Mouse (Mus musculus) CH12.LX (cell line): ENCODE measurements around the gene Slc6a17. TPM values are rescaled to one million over a fixed set of nuclear protein-coding genes. Genes with fewer than 3 reads are reported as not detected.
A peak's percentile ranks its signal among the peaks of the same experiment; 100 is the strongest.

Experiments
- DNase-seq: peaks from one replicate; pipeline ENCODE4 v3.0.0-alpha.2; 2013; ENCODE audit errors: extremely low read depth
- H3K27ac ChIP-seq: 2 replicates; pipeline ENCODE4 v1.5.1; 2012; ENCODE audit warnings: low read depth, mild to moderate bottlenecking, control low read depth, moderate library complexity; ENCODE audit not compliant: insufficient read depth
- H3K27me3 ChIP-seq: replicated peaks from 2 replicates; pipeline ENCODE3; 2012; ENCODE audit warnings: inconsistent platforms
- H3K36me3 ChIP-seq, 2 experiments: replicated peaks in 1 of 2; 2 replicates each; pipeline versions ENCODE3 to v1.6.1; 2012; ENCODE audit warnings: inconsistent platforms in 1 of 2, low read length in 1 of 2, mild to moderate bottlenecking in 1 of 2, mixed read lengths in 1 of 2, moderate library complexity in 1 of 2; ENCODE audit not compliant: control insufficient read depth in 1 of 2, insufficient read depth in 1 of 2
- H3K4me1 ChIP-seq, 2 experiments: 2 replicates each; pipeline ENCODE4 v1.6.1; 2012; ENCODE audit warnings: inconsistent platforms in 1 of 2, moderate library complexity in 1 of 2; ENCODE audit not compliant: insufficient read depth in 2 of 2, control insufficient read depth in 1 of 2
- H3K4me2 ChIP-seq: 2 replicates; pipeline ENCODE4 v1.6.1; 2012; ENCODE audit warnings: low read depth, mild to moderate bottlenecking, control low read depth; ENCODE audit not compliant: poor library complexity, insufficient read depth, severe bottlenecking
- H3K4me3 ChIP-seq, 3 experiments: fragments of 150-350 bp in 1 of 3; sonication (generic) in 1 of 3; replicated peaks in 1 of 3; 2 replicates each; pipeline versions ENCODE3 to v1.5.1; 2011 to 2012; ENCODE audit warnings: low read depth in 2 of 3, low read length in 2 of 3, mild to moderate bottlenecking in 2 of 3, moderate library complexity in 2 of 3, control low read depth in 1 of 3, improper control_type of control experiment in 1 of 3, inconsistent platforms in 1 of 3, mixed read lengths in 1 of 3; ENCODE audit not compliant: poor library complexity in 1 of 3
- H3K79me2 ChIP-seq: replicated peaks from 2 replicates; pipeline ENCODE4 v1.6.1; 2012; ENCODE audit warnings: mild to moderate bottlenecking, moderate library complexity; ENCODE audit not compliant: control insufficient read depth, poor library complexity, insufficient read depth, severe bottlenecking; ENCODE audit errors: extremely low read depth
- H3K9ac ChIP-seq: 2 replicates; pipeline ENCODE4 v1.6.1; 2012; ENCODE audit warnings: low read depth, mild to moderate bottlenecking, control low read depth, moderate library complexity; ENCODE audit not compliant: insufficient read depth
- H3K9me3 ChIP-seq: replicated peaks from 2 replicates; pipeline ENCODE3; 2012; ENCODE audit warnings: low read length, inconsistent platforms, mixed read lengths
- BHLHE40 ChIP-seq: IDR thresholded peaks from 2 replicates; pipeline ENCODE4 v1.6.1; 2011; ENCODE audit warnings: mild to moderate bottlenecking, low read depth, low read length, improper control_type of control experiment
- CHD1 ChIP-seq: IDR thresholded peaks from 2 replicates; pipeline ENCODE4 v1.6.1; 2012; ENCODE audit warnings: low read depth, low read length, improper control_type of control experiment, inconsistent platforms
- CHD2 ChIP-seq: IDR thresholded peaks from 2 replicates; pipeline ENCODE4 v1.6.1; 2011; ENCODE audit warnings: low read length, improper control_type of control experiment
- CTCF ChIP-seq, 2 experiments: IDR thresholded peaks in 1 of 2; conservative IDR thresholded peaks in 1 of 2; 2 replicates each; pipeline ENCODE4 v1.5.1; 2011 to 2012; ENCODE audit warnings: low read depth in 2 of 2, low read length in 2 of 2, improper control_type of control experiment in 1 of 2, inconsistent platforms in 1 of 2, mild to moderate bottlenecking in 1 of 2, moderate library complexity in 1 of 2
- E2F4 ChIP-seq: IDR thresholded peaks from 2 replicates; pipeline ENCODE4 v1.6.1; 2011; ENCODE audit warnings: low read depth, low read length, improper control_type of control experiment; ENCODE audit not compliant: insufficient replicate concordance
- EP300 ChIP-seq: IDR thresholded peaks from 2 replicates; pipeline ENCODE4 v1.6.1; 2011; ENCODE audit warnings: low read length, improper control_type of control experiment
- ETS1 ChIP-seq: conservative IDR thresholded peaks from 2 replicates; pipeline ENCODE4 v1.6.1; 2012; ENCODE audit warnings: low read depth, mild to moderate bottlenecking, inconsistent platforms, low read length, improper control_type of control experiment, moderate library complexity
- GABPA ChIP-seq: IDR thresholded peaks from 2 replicates; pipeline ENCODE4 v1.6.1; 2012; ENCODE audit warnings: low read depth, low read length, improper control_type of control experiment, inconsistent platforms; ENCODE audit not compliant: insufficient replicate concordance
- HCFC1 ChIP-seq: IDR thresholded peaks from 2 replicates; pipeline ENCODE4 v1.6.1; 2012; ENCODE audit warnings: low read depth, mild to moderate bottlenecking, inconsistent platforms, low read length, improper control_type of control experiment
- JUN ChIP-seq: IDR thresholded peaks from 2 replicates; pipeline ENCODE4 v1.6.1; 2011; ENCODE audit warnings: low read depth, mild to moderate bottlenecking, low read length, improper control_type of control experiment, moderate library complexity; ENCODE audit not compliant: insufficient read depth
- MAFK ChIP-seq: IDR thresholded peaks from 2 replicates; pipeline ENCODE4 v1.6.1; 2011; ENCODE audit warnings: low read length, improper control_type of control experiment; ENCODE audit not compliant: insufficient replicate concordance
- MAZ ChIP-seq: IDR thresholded peaks from 2 replicates; pipeline ENCODE4 v1.6.1; 2012; ENCODE audit warnings: low read depth, mild to moderate bottlenecking, inconsistent platforms, low read length, improper control_type of control experiment, moderate library complexity
- MXI1 ChIP-seq: IDR thresholded peaks from 2 replicates; pipeline ENCODE4 v1.6.1; 2011; ENCODE audit warnings: mild to moderate bottlenecking, low read depth, low read length, improper control_type of control experiment
- MYC ChIP-seq: IDR thresholded peaks from 2 replicates; pipeline ENCODE4 v1.6.1; 2011; ENCODE audit warnings: low read depth, mild to moderate bottlenecking, improper control_type of control experiment, low read length
- NELFE ChIP-seq: IDR thresholded peaks from 2 replicates; pipeline ENCODE4 v1.6.1; 2011; ENCODE audit warnings: low read depth, low read length, improper control_type of control experiment
- PAX5 ChIP-seq: IDR thresholded peaks from 2 replicates; pipeline ENCODE4 v1.6.1; 2012; ENCODE audit warnings: low read length, inconsistent platforms, mixed read lengths
- POLR2A ChIP-seq: IDR thresholded peaks from 2 replicates; pipeline ENCODE4 v1.6.1; 2011; ENCODE audit warnings: low read depth, mild to moderate bottlenecking, improper control_type of control experiment, low read length
- RAD21 ChIP-seq: IDR thresholded peaks from 2 replicates; pipeline ENCODE4 v1.6.1; 2011; ENCODE audit warnings: low read depth, mild to moderate bottlenecking, low read length, improper control_type of control experiment, moderate library complexity
- RCOR1 ChIP-seq: conservative IDR thresholded peaks from 2 replicates; pipeline ENCODE4 v1.6.1; 2012; ENCODE audit warnings: low read depth, mild to moderate bottlenecking, inconsistent platforms, low read length, improper control_type of control experiment
- SIN3A ChIP-seq: IDR thresholded peaks from 2 replicates; pipeline ENCODE4 v1.6.1; 2012; ENCODE audit warnings: low read length, improper control_type of control experiment, inconsistent platforms
- TBP ChIP-seq: conservative IDR thresholded peaks from 2 replicates; pipeline ENCODE4 v1.6.1; 2011; ENCODE audit warnings: low read depth, low read length, improper control_type of control experiment
- TCF12 ChIP-seq: IDR thresholded peaks from 2 replicates; pipeline ENCODE4 v1.6.1; 2014; ENCODE audit warnings: low read depth, mild to moderate bottlenecking, inconsistent platforms, low read length, improper control_type of control experiment
- USF1 ChIP-seq: IDR thresholded peaks from 2 replicates; pipeline ENCODE4 v1.6.1; 2014; ENCODE audit warnings: low read depth, mild to moderate bottlenecking, inconsistent platforms, low read length, improper control_type of control experiment
- USF2 ChIP-seq: conservative IDR thresholded peaks from 2 replicates; pipeline ENCODE4 v1.6.1; 2011; ENCODE audit warnings: low read depth, low read length, improper control_type of control experiment
- ZC3H11A ChIP-seq: IDR thresholded peaks from 2 replicates; pipeline ENCODE4 v1.6.1; 2012; ENCODE audit warnings: low read depth, mild to moderate bottlenecking, inconsistent platforms, low read length, improper control_type of control experiment
- ZMIZ1 ChIP-seq: IDR thresholded peaks from 2 replicates; pipeline ENCODE4 v1.6.1; 2012; ENCODE audit warnings: low read depth, mild to moderate bottlenecking, inconsistent platforms, low read length, improper control_type of control experiment
- ZNF384 ChIP-seq: IDR thresholded peaks from 2 replicates; pipeline ENCODE4 v1.6.1; 2012; ENCODE audit warnings: low read depth, low read length, improper control_type of control experiment, inconsistent platforms
- dilution Hi-C: fragments of 300-500 bp; cut with MboI; formaldehyde crosslinking; loops from 2 replicates; pipeline ENCODE4 v1.14.3; 2020; ENCODE audit warnings: low sequenced_read_pairs; ENCODE audit not compliant: extremely low pct_unique_long_range_greater_than_20kb, extremely low pct_ligation_motif_present
- in situ Hi-C: fragments of 300-500 bp; cut with MboI; formaldehyde crosslinking; loops from 3 replicates; pipeline ENCODE4 v1.14.3; 2019; ENCODE audit warnings: low sequenced_read_pairs, low pct_ligation_motif_present, low pct_unique_long_range_greater_than_20kb, mixed read lengths
- polyA plus RNA-seq: library from polyadenylated mRNA; unstranded; fragments of >175 nt; gene quantifications from 2 replicates; pipeline ENCODE4 v1.2.1, GENCODE M21; 2012; ENCODE audit warnings: low read depth; ENCODE audit not compliant: insufficient read length
- total RNA-seq, 2 experiments: library from RNA; depleted of rRNA; stranded (reverse); fragments of 300-350 nt in 1 of 2; fragments of >200 nt in 1 of 2; gene quantifications; 2 replicates each; pipeline ENCODE4 v1.2.3; 2012 to 2014

The Slc6a17 gene
- total and polyA plus RNA-seq, 3 experiments, result not detected

DNA sequence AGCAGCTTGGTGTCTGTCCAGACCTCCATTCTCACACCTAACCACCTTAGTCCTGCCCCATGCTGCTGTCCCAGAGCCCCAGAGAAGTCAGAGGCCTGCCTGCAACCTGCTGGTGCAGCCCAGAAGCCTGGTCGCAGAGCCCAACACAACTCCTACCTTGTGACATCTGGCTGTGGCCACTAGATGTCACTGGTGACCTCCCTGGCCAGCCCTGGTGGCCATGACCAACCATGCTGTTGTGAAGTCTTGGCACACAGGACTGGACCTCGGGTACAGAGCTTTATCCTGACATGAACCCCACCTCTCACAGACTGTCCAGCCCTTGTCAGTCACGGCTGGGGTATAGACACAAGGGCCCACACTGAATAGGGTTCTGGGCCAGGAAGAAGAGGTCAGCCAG, 41.4 kb upstream of the Slc6a17 start (continued):
- peak; percentile 82 to 93 for TF ChIP-seq CTCF (conservative IDR thresholded peaks at IDR 0.05 in 1 of 2, IDR thresholded peaks at IDR 0.05 in 1 of 2; ENCODE audit: low read depth in 2 of 2, low read length in 2 of 2)
- no peak for TF ChIP-seq GABPA
- 0 out of 2 replicates have a peak, but pooled peaks have one; percentile 57 for TF ChIP-seq MYC
- no peak for TF ChIP-seq PAX5
- TF ChIP-seq BHLHE40, result no peak
- TF ChIP-seq, all 38 proteins: peak for 9

DNA sequence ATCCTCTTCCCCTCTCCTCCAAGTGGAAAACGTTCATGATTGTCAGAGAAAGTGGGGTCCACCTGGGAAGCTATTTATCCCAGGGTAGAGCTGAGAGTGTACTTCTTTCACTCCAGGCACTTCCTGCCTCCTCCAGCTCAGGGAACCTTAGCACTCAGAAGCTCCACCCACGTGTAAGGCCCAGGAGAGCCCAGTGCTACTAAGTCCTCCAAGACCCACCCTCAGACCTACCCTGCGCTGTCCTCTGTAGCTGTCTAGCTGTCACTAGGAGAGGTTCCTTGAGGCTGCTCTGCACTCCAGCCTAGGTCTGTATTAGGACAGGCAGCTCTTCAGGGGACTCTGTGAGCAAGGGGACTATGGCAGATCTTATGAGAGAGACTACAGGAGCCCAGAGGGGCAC, 40.9 kb upstream of the Slc6a17 start:
- H3K9me3 ChIP-seq, result no peaks in the 10 kb centered on the region
- H3K27ac ChIP-seq, result no peak overlapping the region
- DNase-seq, result no peak
- in situ Hi-C loops, result no loop called here
- no peaks in the 10 kb centered on the region for H3K36me3 ChIP-seq
- no peak overlapping the region for H3K4me2 ChIP-seq
- dilution Hi-C loops, result no loop called here
- TF ChIP-seq RAD21, result no peak
- TF ChIP-seq CTCF (conservative IDR thresholded peaks at IDR 0.05 in 1 of 2, IDR thresholded peaks at IDR 0.05 in 1 of 2; ENCODE audit: low read depth in 2 of 2, low read length in 2 of 2), result no peak
- no peak for TF ChIP-seq TCF12
- TF ChIP-seq MXI1, result no peak
- no peak for TF ChIP-seq ETS1
- no peak for TF ChIP-seq NELFE
- no peak for TF ChIP-seq POLR2A
- no peak for TF ChIP-seq MAFK
- TF ChIP-seq GABPA, result no peak
- no peak for TF ChIP-seq USF1
- no peak for TF ChIP-seq USF2
- no peak for TF ChIP-seq BHLHE40
- TF ChIP-seq ZNF384, result no peak
- TF ChIP-seq JUN, result no peak
- TF ChIP-seq CHD2, result no peak
- TF ChIP-seq SIN3A, result no peak
- no peak for TF ChIP-seq RCOR1
- peaks cover 2% of the 10 kb centered on the region for H3K27me3 ChIP-seq
- H3K9ac ChIP-seq, result no peak overlapping the region
- no peak overlapping the region for H3K4me3 ChIP-seq
- H3K79me2 ChIP-seq, result no peaks in the 10 kb centered on the region
- peaks cover 6 to 11% of the 10 kb centered on the region in 2 experiments; a peak in 3 of 4 replicates for H3K4me1 ChIP-seq

DNA sequence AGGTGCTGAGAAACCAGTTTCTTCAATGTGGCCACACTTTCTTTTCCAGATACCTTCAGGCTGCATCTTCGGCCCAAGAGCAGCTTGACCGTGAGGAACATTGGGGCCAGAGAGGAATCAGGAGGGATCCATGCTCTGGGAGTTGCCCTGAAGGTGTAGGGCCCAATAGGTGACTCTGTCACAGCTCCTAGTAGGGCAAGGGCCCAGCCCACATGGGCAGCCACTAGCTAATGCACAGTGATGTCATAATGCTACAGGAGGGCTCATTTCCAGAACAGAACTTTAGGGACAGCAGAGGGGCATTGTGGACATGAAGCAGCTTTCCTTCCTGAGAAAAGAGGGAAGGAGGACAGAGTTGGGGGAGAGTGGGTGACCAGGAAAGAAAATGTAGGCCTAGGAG, 37.0 kb upstream of the Slc6a17 start, which contains the start of gene Ubl4b:
Gene Ubl4b (minus strand): TSS at position 232 of the 400 bp plus-strand sequence.
- no peak for DNase-seq
- Histone ChIP-seq H3K79me2 (no peaks in the 10 kb centered on the region), H3K27me3 (peaks cover 4% of the 10 kb centered on the region), H3K36me3 (no peaks in the 10 kb centered on the region), H3K4me3 (no peak within 1 kb of the TSS), H3K27ac (no peak within 1 kb of the TSS), H3K9me3 (no peaks in the 10 kb centered on the region), H3K9ac (no peak within 1 kb of the TSS), H3K4me2 (no peak within 1 kb of the TSS), H3K4me1 (peaks cover 0 to 4% of the 10 kb centered on the region in 2 experiments; a peak in 1 of 4 replicates)
- TF ChIP-seq E2F4 (no peak), GABPA (no peak), ZNF384 (no peak), MXI1 (no peak), ZMIZ1 (no peak), EP300 (no peak), HCFC1 (no peak), NELFE (no peak), RAD21 (no peak), ETS1 (no peak), TBP (no peak), CTCF (conservative IDR thresholded peaks at IDR 0.05 in 1 of 2, IDR thresholded peaks at IDR 0.05 in 1 of 2; ENCODE audit: low read depth in 2 of 2, low read length in 2 of 2) (no peak), CHD1 (no peak), ZC3H11A (no peak), MAZ (no peak)
- in situ Hi-C loops, result no loop called here
- dilution Hi-C loops, result no loop called here
